Mouse (Mus musculus): ENCODE measurements around the gene Wdr63. TPM values are rescaled to one million over a fixed set of nuclear protein-coding genes. Genes with fewer than 3 reads are reported as not detected.

Wdr63 gene
- polyA plus RNA-seq, 1 experiment from 2014 or later = 0.74 TPM

- H3K9ac ChIP-seq (ENCODE audit: low read length) = no peak overlapping the region
- H3K4me3 ChIP-seq (ENCODE audit: low read length) = no peak overlapping the region
- H3K4me1 ChIP-seq (ENCODE audit: control insufficient read depth, insufficient read depth, low read length) = peaks cover 4% of the 10 kb centered on the region
- 66% methylated on average over 6 of the region's 6 CpGs for WGBS
- H3K9me3 ChIP-seq (replicated peaks; ENCODE audit: control insufficient read depth, low read length) = no peaks in the 10 kb centered on the region
- H3K27me3 ChIP-seq (ENCODE audit: control insufficient read depth, insufficient read depth, low read length) = no peaks in the 10 kb centered on the region
- no peaks in the 10 kb centered on the region for H3K36me3 ChIP-seq (ENCODE audit: control insufficient read depth, insufficient read depth)
- H3K4me2 ChIP-seq (ENCODE audit: low read depth, low read length) = no peak overlapping the region
- H3K27ac ChIP-seq (ENCODE audit: low read length) = no peak overlapping the region
- ATAC-seq (replicated peaks; ENCODE audit: extremely low read depth, insufficient read depth, low FRiP score) = no peak
These were observed 3.0 kb upstream of the Wdr63 start for GRCm38 (mm10) chr3:146110916-146111315.

GRCm38 (mm10) chr3:146110358-146110757, 2.4 kb upstream of the Wdr63 start:
- H3K36me3 ChIP-seq (ENCODE audit: control insufficient read depth, insufficient read depth) = no peaks in the 10 kb centered on the region
- ATAC-seq (replicated peaks; ENCODE audit: extremely low read depth, insufficient read depth, low FRiP score) = no peak

GRCm38 (mm10) chr3:146108945-146109344, 1.0 kb upstream of the Wdr63 start:
- Histone ChIP-seq H3K36me3 (ENCODE audit: control insufficient read depth, insufficient read depth) (no peaks in the 10 kb centered on the region), H3K9ac (ENCODE audit: low read length) (no peak overlapping the region), H3K4me3 (ENCODE audit: low read length) (no peak overlapping the region), H3K27ac (ENCODE audit: low read length) (no peak overlapping the region), H3K4me2 (ENCODE audit: low read depth, low read length) (no peak overlapping the region), H3K27me3 (ENCODE audit: control insufficient read depth, insufficient read depth, low read length) (no peaks in the 10 kb centered on the region), H3K9me3 (replicated peaks; ENCODE audit: control insufficient read depth, low read length) (peaks cover 3% of the 10 kb centered on the region; the same call in 1 of the 2 replicates), H3K4me1 (ENCODE audit: control insufficient read depth, insufficient read depth, low read length) (peaks cover 4% of the 10 kb centered on the region)
- no peak for ATAC-seq (replicated peaks; ENCODE audit: extremely low read depth, insufficient read depth, low FRiP score)
- 64% methylated on average over 2 of the region's 2 CpGs for WGBS

More at GRCm38 (mm10) chr3:146110358-146110757, 2.4 kb upstream of the Wdr63 start:
- H3K27me3 ChIP-seq (ENCODE audit: control insufficient read depth, insufficient read depth, low read length) = no peaks in the 10 kb centered on the region
- no peak overlapping the region for H3K4me2 ChIP-seq (ENCODE audit: low read depth, low read length)
- WGBS = 67% methylated on average over 2 of the region's 2 CpGs
- peaks cover 4% of the 10 kb centered on the region for H3K4me1 ChIP-seq (ENCODE audit: control insufficient read depth, insufficient read depth, low read length)
- H3K9ac ChIP-seq (ENCODE audit: low read length) = no peak overlapping the region
- no peak overlapping the region for H3K27ac ChIP-seq (ENCODE audit: low read length)
- no peaks in the 10 kb centered on the region for H3K9me3 ChIP-seq (replicated peaks; ENCODE audit: control insufficient read depth, low read length)
- H3K4me3 ChIP-seq (ENCODE audit: low read length) = no peak overlapping the region

- H3K27ac ChIP-seq (ENCODE audit: low read length) = no peak overlapping the region
- WGBS = 4% methylated on average over 18 of the region's 18 CpGs
- ATAC-seq (replicated peaks; ENCODE audit: extremely low read depth, insufficient read depth, low FRiP score) = 0 out of 2 replicates have a peak, but pooled peaks have one; percentile 30
- peaks cover 4% of the 10 kb centered on the region for H3K9me3 ChIP-seq (replicated peaks; ENCODE audit: control insufficient read depth, low read length)
- H3K9ac ChIP-seq (ENCODE audit: low read length) = peak overlapping the region; percentile 63
- no peaks in the 10 kb centered on the region for H3K36me3 ChIP-seq (ENCODE audit: control insufficient read depth, insufficient read depth)
- no peaks in the 10 kb centered on the region for H3K27me3 ChIP-seq (ENCODE audit: control insufficient read depth, insufficient read depth, low read length)
- H3K4me1 ChIP-seq (ENCODE audit: control insufficient read depth, insufficient read depth, low read length) = peaks cover 4% of the 10 kb centered on the region
- H3K4me3 ChIP-seq (ENCODE audit: low read length) = peak overlapping the region; percentile 57
- peak overlapping the region; percentile 87 for H3K4me2 ChIP-seq (ENCODE audit: low read depth, low read length)
These were observed 647 bp downstream of the Wdr63 start for GRCm38 (mm10) chr3:146107116-146107849.

GRCm38 (mm10) chr3:146102049-146102448, 5.9 kb downstream of the Wdr63 start:
- H3K9me3 ChIP-seq (replicated peaks; ENCODE audit: control insufficient read depth, low read length) = peaks cover 6% of the 10 kb centered on the region
- no peak overlapping the region for H3K4me3 ChIP-seq (ENCODE audit: low read length)
- H3K4me2 ChIP-seq (ENCODE audit: low read depth, low read length) = no peak overlapping the region
- 47% methylated on average over 6 of the region's 6 CpGs for WGBS
- H3K27me3 ChIP-seq (ENCODE audit: control insufficient read depth, insufficient read depth, low read length) = no peaks in the 10 kb centered on the region
- no peaks in the 10 kb centered on the region for H3K36me3 ChIP-seq (ENCODE audit: control insufficient read depth, insufficient read depth)
- H3K27ac ChIP-seq (ENCODE audit: low read length) = no peak overlapping the region
- H3K4me1 ChIP-seq (ENCODE audit: control insufficient read depth, insufficient read depth, low read length) = peaks cover 10% of the 10 kb centered on the region
- ATAC-seq (replicated peaks; ENCODE audit: extremely low read depth, insufficient read depth, low FRiP score) = no peak
- no peak overlapping the region for H3K9ac ChIP-seq (ENCODE audit: low read length)

GRCm38 (mm10) chr3:146099925-146100324, 8.0 kb downstream of the Wdr63 start:
- Histone ChIP-seq H3K4me1 (ENCODE audit: control insufficient read depth, insufficient read depth, low read length) (peaks cover 9% of the 10 kb centered on the region), H3K4me2 (ENCODE audit: low read depth, low read length) (no peak overlapping the region), H3K36me3 (ENCODE audit: control insufficient read depth, insufficient read depth) (no peaks in the 10 kb centered on the region), H3K9ac (ENCODE audit: low read length) (no peak overlapping the region), H3K27ac (ENCODE audit: low read length) (no peak overlapping the region), H3K27me3 (ENCODE audit: control insufficient read depth, insufficient read depth, low read length) (no peaks in the 10 kb centered on the region), H3K4me3 (ENCODE audit: low read length) (no peak overlapping the region), H3K9me3 (replicated peaks; ENCODE audit: control insufficient read depth, low read length) (peaks cover 6% of the 10 kb centered on the region)
- ATAC-seq (replicated peaks; ENCODE audit: extremely low read depth, insufficient read depth, low FRiP score) = peak; percentile 72; the same call in 1 of the 2 replicates

GRCm38 (mm10) chr3:146097861-146098260, 10.1 kb downstream of the Wdr63 start:
- Histone ChIP-seq H3K27me3 (ENCODE audit: control insufficient read depth, insufficient read depth, low read length) (no peaks in the 10 kb centered on the region), H3K4me3 (ENCODE audit: low read length) (no peak overlapping the region), H3K27ac (ENCODE audit: low read length) (no peak overlapping the region), H3K9me3 (replicated peaks; ENCODE audit: control insufficient read depth, low read length) (peaks cover 3% of the 10 kb centered on the region), H3K9ac (ENCODE audit: low read length) (no peak overlapping the region), H3K4me1 (ENCODE audit: control insufficient read depth, insufficient read depth, low read length) (peaks cover 9% of the 10 kb centered on the region), H3K36me3 (ENCODE audit: control insufficient read depth, insufficient read depth) (no peaks in the 10 kb centered on the region), H3K4me2 (ENCODE audit: low read depth, low read length) (no peak overlapping the region)
- ATAC-seq (replicated peaks; ENCODE audit: extremely low read depth, insufficient read depth, low FRiP score) = no peak
- 93% methylated on average over 4 of the region's 4 CpGs for WGBS

GRCm38 (mm10) chr3:146096986-146097385, 10.9 kb downstream of the Wdr63 start:
- WGBS = 47% methylated on average over 7 of the region's 7 CpGs
- peaks cover 9% of the 10 kb centered on the region for H3K4me1 ChIP-seq (ENCODE audit: control insufficient read depth, insufficient read depth, low read length)
- H3K4me2 ChIP-seq (ENCODE audit: low read depth, low read length) = no peak overlapping the region
- H3K27ac ChIP-seq (ENCODE audit: low read length) = no peak overlapping the region
- H3K36me3 ChIP-seq (ENCODE audit: control insufficient read depth, insufficient read depth) = no peaks in the 10 kb centered on the region
- no peak overlapping the region for H3K9ac ChIP-seq (ENCODE audit: low read length)
- no peak overlapping the region for H3K4me3 ChIP-seq (ENCODE audit: low read length)
- H3K27me3 ChIP-seq (ENCODE audit: control insufficient read depth, insufficient read depth, low read length) = no peaks in the 10 kb centered on the region
- H3K9me3 ChIP-seq (replicated peaks; ENCODE audit: control insufficient read depth, low read length) = no peaks in the 10 kb centered on the region; the same call in 1 of the 2 replicates
- no peak for ATAC-seq (replicated peaks; ENCODE audit: extremely low read depth, insufficient read depth, low FRiP score)

GRCm38 (mm10) chr3:146095066-146095465, 12.9 kb downstream of the Wdr63 start:
- 90% methylated on average over 10 of the region's 10 CpGs for WGBS
- no peak overlapping the region for H3K4me2 ChIP-seq (ENCODE audit: low read depth, low read length)
- ATAC-seq (replicated peaks; ENCODE audit: extremely low read depth, insufficient read depth, low FRiP score) = no peak

More at GRCm38 (mm10) chr3:146095066-146095465, 12.9 kb downstream of the Wdr63 start:
- H3K4me3 ChIP-seq (ENCODE audit: low read length) = no peak overlapping the region
- no peak overlapping the region for H3K27ac ChIP-seq (ENCODE audit: low read length)
- H3K9me3 ChIP-seq (replicated peaks; ENCODE audit: control insufficient read depth, low read length) = no peaks in the 10 kb centered on the region
- H3K9ac ChIP-seq (ENCODE audit: low read length) = no peak overlapping the region
- H3K27me3 ChIP-seq (ENCODE audit: control insufficient read depth, insufficient read depth, low read length) = no peaks in the 10 kb centered on the region
- no peaks in the 10 kb centered on the region for H3K36me3 ChIP-seq (ENCODE audit: control insufficient read depth, insufficient read depth)
- peaks cover 7% of the 10 kb centered on the region for H3K4me1 ChIP-seq (ENCODE audit: control insufficient read depth, insufficient read depth, low read length)

All from heart, embryonic 16.5 days (tissue).